Mouse (Mus musculus): ENCODE data around the gene Gm5447.

- TF ChIP-seq CTCF (IDR thresholded peaks at IDR 0.05; ENCODE audit: low read depth, low read length): no peak
- no peak for TF ChIP-seq POLR2A (IDR thresholded peaks at IDR 0.05; ENCODE audit: insufficient read depth, low read length)
- TF ChIP-seq EP300 (IDR thresholded peaks at IDR 0.05; ENCODE audit: insufficient read depth, low read depth, low read length): no peak
Observed at GRCm38 (mm10) chr13:31021514-31021913, 47.5 kb downstream of the Gm5447 start.
